Mouse (Mus musculus) olfactory bulb, adult 2 months (tissue): Measurements from ENCODE around the gene Slc9a8. TPM values are rescaled to one million over a fixed set of nuclear protein-coding genes. Genes with fewer than 3 reads are reported as not detected.
A peak's percentile ranks its signal among the peaks of the same experiment; 100 is the strongest.

ENCODE experiments used
- H3K27ac ChIP-seq: fragments of 200-500 bp; 2 replicates; pipeline ENCODE4 v1.5.1; 2012; ENCODE audit warnings: low read depth, low read length; ENCODE audit not compliant: insufficient read depth
- H3K4me1 ChIP-seq: fragments of 200-500 bp; 2 replicates; pipeline ENCODE4 v1.6.1; 2012; ENCODE audit warnings: low read length; ENCODE audit not compliant: control insufficient read depth, insufficient read depth
- H3K4me3 ChIP-seq: fragments of 200-500 bp; 2 replicates; pipeline ENCODE4 v1.5.1; 2012; ENCODE audit warnings: mild to moderate bottlenecking, low read depth, low read length, moderate library complexity; ENCODE audit not compliant: insufficient read depth
- CTCF ChIP-seq: fragments of 200-500 bp; IDR thresholded peaks from 2 replicates; pipeline ENCODE4 v1.5.1; 2012; ENCODE audit warnings: low read depth, mild to moderate bottlenecking, low read length, moderate library complexity; ENCODE audit not compliant: insufficient read depth
- POLR2A ChIP-seq: fragments of 200-500 bp; IDR thresholded peaks from 2 replicates; pipeline ENCODE4 v1.6.1; 2012; ENCODE audit warnings: mild to moderate bottlenecking, low read depth, low read length, moderate library complexity; ENCODE audit not compliant: insufficient read depth
- WGBS: fragments of 180-500 bp; shearing (Covaris S2); methylation state at CpG from one replicate; pipeline ENCODE4 v1.1.7; 2018; 5-methylcytosine and 5-hydroxymethylcytosine counted together
- polyA plus RNA-seq: library from polyadenylated mRNA; stranded (reverse); fragments of >200 nt; gene quantifications from 2 replicates; pipeline ENCODE4 v1.2.4, GENCODE M21; 2012; ENCODE audit warnings: low replicate concordance; ENCODE audit not compliant: missing spikeins, insufficient read depth, insufficient read length

Slc9a8 gene
- polyA plus RNA-seq, 1 experiment = not detected

DNA sequence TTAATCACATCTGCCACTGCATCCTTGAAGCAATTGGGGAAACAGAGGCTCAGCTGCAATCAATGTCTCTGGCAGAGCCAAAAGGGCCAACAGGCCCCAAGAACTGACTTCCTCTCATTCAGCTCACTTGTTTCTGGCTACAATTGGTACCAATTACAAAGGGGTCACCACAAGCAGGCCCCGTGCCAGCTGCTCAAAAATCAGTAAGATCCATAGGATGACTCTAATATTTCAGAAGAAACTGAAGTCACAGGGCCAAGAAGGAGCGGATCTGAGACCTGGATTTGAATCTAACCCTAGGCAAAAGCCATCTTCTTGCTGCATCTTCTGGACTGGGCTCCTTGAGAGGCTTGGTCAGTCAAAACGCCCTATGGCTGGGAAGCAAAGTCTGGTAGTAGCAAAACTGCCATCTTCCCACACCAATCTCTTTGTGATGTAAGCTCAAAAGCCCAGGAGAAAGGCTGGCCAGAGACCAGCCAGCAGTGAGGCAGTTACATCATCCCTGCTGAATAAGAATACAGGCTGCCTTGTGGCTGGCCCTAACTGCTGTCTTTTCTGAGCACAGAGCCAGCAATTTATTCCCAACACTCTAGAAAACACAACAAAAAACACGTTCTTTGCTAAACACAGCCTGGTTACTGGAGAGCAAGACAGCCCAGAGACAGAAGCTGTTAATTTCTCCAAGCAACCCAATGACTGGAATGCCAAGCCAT is 69.5 kb downstream of the Slc9a8 start:
- peak overlapping the region; percentile 67; the same call in 1 of the 2 replicates for H3K4me3 ChIP-seq
- peaks cover 35% of the 10 kb centered on the region for H3K4me1 ChIP-seq
- TF ChIP-seq CTCF (no peak), POLR2A (no peak)
- 30% methylated on average over 4 of the region's 4 CpGs for WGBS
- peak overlapping the region; percentile 97; the same call in 1 of the 2 replicates for H3K27ac ChIP-seq

DNA sequence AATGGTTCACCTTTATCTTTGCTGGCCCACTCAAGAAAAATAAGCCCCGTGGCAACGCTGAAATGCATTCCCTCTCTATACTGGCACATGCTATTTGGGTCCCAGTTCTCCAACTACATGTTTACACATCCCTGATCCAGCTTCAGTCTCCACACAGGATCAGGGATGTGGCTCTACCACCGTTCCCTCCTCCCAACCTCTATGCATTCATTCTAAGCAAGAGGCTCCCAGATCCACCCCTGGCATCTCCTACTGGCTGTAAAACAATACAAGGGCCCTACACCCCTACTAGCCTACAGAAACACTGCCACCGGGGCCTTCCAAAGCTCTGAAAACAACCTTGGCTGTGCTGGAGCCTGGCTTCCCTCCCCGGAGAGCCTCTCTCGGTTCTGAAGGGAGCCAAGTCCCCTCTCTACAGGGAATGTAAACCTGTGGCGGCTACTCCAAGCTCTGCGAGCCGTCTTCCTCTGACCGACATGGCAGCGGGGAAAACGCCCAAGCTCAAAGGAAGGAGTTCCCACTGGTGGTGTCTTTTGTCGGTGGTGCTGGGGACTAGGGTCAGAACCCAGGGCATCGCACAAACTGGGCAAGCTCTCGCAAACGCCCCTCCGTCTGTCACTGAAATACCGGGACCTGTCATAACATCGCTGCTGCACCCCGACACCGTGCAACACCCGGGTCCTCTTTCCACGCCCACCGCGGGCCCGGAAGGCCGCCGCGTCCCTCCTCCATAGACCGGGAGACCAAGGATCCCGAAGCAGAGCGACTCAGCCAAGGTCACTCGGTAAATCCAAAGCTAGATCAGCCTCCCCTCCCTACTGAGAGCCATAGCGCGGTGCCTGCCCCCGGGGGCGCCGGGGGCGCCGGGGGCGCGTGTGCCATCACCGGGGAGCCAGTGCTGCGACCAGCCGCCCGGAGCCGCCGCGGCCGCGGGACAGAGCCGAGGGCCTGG is 70.5 kb downstream of the Slc9a8 start, which contains the start of gene Rnf114:
Rnf114 (plus strand) TSS at position 889 of the 952 bp plus-strand sequence.
- Histone ChIP-seq H3K4me1 (peaks cover 25% of the 10 kb centered on the region), H3K4me3 (peak within 1 kb of the TSS; percentile 67), H3K27ac (peak within 1 kb of the TSS; percentile 97)
- TF ChIP-seq CTCF (no peak), POLR2A (no peak)
- WGBS = 1% methylated on average over 52 of the region's 52 CpGs

DNA sequence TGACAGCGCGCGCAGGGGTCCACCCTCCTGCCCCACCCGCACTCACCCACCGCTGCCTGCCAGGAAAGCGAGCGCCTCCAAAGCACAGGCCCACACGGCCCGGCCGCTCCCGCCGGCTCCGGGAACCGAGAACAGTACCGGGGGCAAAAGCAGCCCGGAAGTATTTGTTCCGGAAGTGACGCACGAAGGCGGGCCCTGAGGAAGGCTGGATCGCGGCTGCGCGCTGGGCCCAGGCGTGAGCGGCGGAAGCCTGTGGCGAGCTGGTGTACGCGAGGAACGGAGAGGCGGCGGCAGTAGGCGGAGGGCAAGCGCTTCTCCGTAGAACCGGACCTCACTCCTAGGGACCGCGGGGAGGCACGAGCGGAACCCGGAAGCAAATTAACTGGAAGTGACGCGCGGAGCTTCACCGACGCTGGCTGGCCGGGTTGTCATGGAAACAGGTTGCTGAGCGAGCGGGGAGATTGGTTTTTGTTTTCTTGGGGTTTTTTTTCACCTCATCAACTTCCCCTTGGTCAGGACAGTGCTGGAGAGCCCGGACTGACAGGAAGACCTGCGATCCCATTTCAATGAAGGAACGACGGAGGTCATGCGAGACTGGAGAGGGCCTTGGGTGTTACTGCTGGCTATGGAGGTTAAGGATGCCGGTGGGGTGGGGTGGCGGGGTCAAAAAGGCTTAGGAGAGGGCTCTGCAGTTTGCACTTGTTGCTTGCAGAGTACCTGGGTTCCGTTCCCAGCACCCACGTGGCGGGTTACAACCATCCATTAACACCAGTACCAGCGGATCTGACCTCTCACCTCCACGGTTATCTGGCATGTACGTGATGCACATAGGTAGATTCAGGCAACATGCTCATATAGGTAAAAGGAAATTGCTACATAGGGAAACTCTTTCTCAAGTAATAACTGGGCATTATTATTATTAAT is 71.5 kb downstream of the Slc9a8 start, which contains the start of gene Spata2:
Spata2 (minus strand) TSS at position 175 of the 924 bp plus-strand sequence.
- H3K27ac ChIP-seq = peak within 1 kb of the TSS; percentile 97
- WGBS = 1% methylated on average over 63 of the region's 63 CpGs
- peak within 1 kb of the TSS; percentile 67 for H3K4me3 ChIP-seq
- H3K4me1 ChIP-seq = peaks cover 16% of the 10 kb centered on the region
- TF ChIP-seq CTCF (no peak), POLR2A (peak; percentile 79)

DNA sequence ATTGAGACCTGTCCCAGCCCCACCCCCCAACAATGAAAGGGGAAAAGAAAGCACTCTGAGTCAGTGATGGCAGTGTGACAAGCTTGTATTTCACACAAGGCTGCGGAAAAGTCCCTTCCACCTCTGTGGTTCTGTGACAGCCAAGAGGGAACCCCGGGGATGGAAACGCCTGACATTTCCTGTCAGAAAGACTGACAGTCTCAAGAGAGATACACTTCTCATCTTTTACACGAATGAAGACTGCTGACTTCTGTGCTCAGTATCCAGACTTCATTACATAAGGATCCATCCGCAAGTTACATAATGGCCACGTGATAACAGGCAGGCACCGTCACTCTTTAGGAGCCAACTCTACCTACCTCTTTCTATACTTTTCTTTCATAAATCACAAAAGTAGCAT is 74.9 kb downstream of the Slc9a8 start:
- Histone ChIP-seq H3K4me1 (no peaks in the 10 kb centered on the region), H3K27ac (no peak overlapping the region), H3K4me3 (no peak overlapping the region)
- no peak for TF ChIP-seq POLR2A
- TF ChIP-seq CTCF = no peak
- WGBS = 84% methylated on average over 7 of the region's 7 CpGs

DNA sequence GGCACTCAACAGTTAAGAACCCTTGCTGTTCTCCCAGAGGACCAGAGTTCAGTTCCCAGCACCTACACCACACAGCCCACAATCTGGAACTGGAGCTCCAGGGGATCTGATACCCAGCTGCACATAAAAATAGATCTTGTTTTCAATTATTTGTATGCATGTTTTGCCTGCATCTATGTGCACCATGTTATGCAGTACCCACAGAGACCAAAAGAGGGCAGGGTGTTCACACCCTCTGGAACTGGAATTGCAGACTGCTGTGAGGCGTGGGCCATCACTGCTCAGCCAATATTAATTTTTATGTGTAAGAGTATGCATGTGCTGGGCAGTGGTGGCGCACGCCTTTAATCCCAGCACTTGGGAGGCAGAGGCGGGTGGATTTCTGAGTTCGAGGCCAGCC is 75.8 kb downstream of the Slc9a8 start:
- 73% methylated on average over 5 of the region's 5 CpGs for WGBS
- no peak overlapping the region for H3K27ac ChIP-seq
- H3K4me3 ChIP-seq = no peak overlapping the region
- TF ChIP-seq POLR2A (no peak), CTCF (no peak)
- no peaks in the 10 kb centered on the region for H3K4me1 ChIP-seq

DNA sequence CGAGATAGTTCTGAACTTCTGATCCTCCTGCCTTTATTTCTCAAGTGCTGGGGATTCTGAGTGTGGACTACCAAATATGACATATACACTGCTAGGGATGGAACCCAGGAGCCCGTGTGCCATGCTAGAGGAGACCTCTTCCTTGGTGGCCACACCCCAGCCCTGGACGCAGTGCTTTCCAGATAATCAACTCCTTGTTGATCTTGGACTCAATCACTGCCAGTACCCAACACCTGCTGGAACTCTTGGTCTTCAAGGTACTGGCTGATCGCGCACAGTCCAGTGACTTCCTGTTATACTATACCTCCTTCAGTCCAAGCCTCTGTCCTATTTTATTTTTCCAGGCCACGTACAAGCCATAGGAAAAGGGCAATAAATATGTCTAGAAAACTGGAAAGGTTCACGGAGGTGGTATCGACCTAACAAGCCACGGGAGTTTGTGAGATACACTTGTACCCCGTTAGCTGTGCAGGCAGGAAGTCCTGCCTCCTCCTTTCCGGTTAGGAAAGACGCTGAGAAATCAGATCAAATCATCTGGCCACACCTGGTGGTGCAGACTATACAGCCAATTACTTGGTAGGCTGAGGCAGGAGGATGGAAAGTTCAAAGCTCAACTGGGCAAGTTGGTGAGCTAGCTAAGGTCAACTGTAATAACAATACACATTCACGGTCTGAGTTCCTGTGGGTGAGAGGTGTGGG is 81.2 kb downstream of the Slc9a8 start:
- Histone ChIP-seq H3K27ac (peak overlapping the region; percentile 86), H3K4me1 (peaks cover 14% of the 10 kb centered on the region), H3K4me3 (peak overlapping the region; percentile 94)
- TF ChIP-seq CTCF (no peak), POLR2A (no peak)
- 51% methylated on average over 13 of the region's 13 CpGs for WGBS

DNA sequence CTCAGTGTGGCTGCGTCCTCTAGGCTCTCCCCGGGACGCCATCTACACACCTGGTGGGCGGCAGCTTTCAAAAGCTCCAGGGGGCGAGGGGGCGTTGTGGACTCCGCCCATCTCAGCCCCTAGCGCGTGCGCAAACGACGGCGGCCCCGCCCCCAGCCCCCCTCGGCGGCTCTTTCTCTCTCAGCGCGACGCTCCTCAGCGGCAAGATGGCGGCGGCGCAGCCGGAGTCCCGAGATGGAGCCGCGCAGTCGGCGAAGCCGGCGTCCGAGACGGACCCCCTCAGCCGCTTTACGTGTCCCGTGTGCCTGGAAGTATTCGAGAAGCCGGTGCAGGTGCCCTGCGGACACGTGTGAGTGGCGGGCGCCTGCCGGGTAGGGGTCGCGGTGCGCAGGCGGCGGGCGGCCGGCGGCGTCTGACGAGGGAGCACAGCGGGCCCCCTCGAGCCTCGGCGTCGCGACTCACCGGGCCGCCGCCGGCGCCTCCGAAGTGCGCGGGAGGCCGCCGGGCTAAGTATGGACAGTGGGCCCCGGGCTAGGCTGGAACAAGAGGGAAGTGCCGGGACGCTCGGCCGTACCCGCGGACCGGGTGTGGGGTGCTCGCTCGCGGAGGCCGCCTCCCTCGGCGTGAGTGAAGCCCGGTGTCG is 81.9 kb downstream of the Slc9a8 start:
- H3K4me1 ChIP-seq = peaks cover 14% of the 10 kb centered on the region
- WGBS = under 1% methylated on average over 85 of the region's 85 CpGs
- TF ChIP-seq CTCF = no peak
- TF ChIP-seq POLR2A = peak; percentile 90

DNA sequence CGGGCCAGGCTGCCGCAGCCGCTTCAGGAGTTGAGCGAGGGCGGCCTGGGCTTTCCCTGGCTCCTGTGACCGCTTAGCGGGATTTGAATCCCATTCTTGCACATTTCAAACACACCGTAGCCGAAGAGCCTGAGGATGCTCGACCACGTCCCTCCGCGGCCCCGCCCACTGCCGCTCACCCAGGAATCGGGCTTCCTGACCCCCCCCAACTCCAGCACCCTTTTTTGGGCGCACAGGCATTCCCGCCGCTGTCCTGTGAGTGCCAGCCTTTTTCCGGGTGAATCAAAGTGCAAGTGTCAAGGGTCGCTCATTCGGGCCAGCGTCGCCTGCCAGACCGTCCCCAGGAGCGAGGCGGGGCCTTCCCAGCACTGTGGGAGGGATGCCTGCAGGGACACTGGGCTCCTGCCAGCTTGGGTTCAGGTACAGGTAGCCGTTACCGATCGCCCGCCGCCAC is 82.4 kb downstream of the Slc9a8 start:
- H3K4me1 ChIP-seq = peaks cover 14% of the 10 kb centered on the region
- TF ChIP-seq POLR2A = no peak
- WGBS = under 1% methylated on average over 32 of the region's 32 CpGs
- H3K27ac ChIP-seq = peak overlapping the region; percentile 74; the same call in 1 of the 2 replicates
- H3K4me3 ChIP-seq = peak overlapping the region; percentile 94

More for the DNA sequence above, 81.9 kb downstream of the Slc9a8 start:
- Histone ChIP-seq H3K4me3 (peak overlapping the region; percentile 94), H3K27ac (peak overlapping the region; percentile 86)
